Mouse (Mus musculus): ENCODE measurements at regions not wholly inside any gene's neighbourhood (a gene's known extent, or its start where the extent isn't known, plus 50 kb on each side); places are given as distances from the start of the nearest gene placed in this dataset.

DNA sequence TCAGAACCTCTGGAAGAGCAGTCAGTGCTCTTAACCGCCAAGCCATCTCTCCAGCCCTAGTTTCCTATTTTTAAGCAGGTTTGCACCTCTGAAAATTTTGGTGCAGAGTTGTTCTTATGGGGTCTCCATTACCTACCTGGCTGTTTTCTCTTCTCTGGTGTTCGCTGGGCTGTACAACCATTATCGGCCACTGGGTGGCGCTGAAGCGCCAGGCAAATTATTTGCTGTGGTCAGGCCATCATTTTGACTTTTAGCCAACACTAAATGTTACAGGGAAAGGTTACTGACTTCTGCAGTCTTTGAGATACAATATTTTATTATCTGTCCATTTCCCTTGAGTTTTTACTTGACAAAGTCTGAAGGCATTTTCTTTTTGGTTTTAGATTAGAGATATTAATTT lies 74.8 kb upstream of the Fam241a start:
- peak; percentile 51 to 89 for DNase-seq

DNA sequence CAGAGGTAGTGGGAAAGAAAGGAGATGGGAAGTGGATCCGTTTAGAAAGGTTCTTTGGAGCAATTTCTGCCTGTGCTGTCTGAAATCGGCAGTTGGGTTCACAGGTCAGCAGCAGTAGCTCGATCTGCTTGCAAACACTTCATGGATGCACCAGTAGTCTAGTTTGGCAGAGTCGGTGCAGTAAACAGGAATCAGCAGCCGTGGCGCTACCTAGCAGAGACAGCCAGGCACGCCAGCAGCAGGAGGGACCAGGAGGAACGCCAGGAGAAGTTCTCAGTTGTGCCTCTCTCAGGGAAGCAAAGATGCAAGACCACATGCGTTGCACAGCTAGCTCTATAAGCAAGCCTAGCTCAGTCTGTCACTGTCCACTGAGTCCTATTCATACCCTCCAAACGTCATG lies 71.0 kb upstream of the Fam241a start:
- no peak for DNase-seq

DNA sequence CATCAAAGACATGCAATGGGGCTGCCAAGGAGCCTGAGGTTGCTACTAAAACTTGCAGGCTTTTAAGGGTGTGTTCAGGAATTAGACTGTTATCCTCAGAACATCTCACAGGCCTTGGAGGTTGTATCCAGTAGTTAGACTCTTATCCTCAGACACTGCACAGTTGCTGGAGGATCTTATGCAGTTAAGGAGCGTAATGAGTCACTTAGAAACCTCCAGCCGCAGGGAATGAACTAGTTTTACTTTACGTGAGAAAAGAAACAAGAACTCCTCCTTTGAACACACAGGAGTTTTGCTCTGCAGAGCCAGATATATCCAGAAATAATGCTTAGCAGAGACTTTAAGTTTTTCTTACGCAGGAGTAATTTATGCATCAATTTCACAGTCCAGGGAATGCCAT lies 70.1 kb upstream of the Fam241a start:
- no peak for DNase-seq

GRCm38 (mm10) chr3:127958919-127959684 lies 63.0 kb upstream of the Fam241a start:
- no peak for DNase-seq

DNA sequence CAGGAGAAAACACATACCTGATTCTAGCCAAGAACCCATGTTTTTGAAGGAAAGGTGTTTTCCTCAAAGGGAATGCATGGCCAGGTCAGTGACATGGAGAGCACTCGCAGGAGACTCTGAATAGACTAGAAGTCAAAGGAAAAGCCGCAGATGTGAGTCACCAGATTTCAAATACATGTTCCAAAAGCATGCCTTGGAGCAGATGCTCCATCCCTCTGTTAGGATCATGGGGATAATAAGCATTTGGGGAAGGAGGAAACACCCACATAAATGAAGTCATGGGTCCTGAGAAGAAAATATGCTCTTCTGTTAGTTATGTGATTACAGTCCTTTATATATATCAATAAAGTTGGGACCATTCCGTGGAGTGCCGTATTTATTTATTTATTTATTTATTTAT lies 58.7 kb upstream of the Fam241a start:
- DNase-seq: no peak

DNA sequence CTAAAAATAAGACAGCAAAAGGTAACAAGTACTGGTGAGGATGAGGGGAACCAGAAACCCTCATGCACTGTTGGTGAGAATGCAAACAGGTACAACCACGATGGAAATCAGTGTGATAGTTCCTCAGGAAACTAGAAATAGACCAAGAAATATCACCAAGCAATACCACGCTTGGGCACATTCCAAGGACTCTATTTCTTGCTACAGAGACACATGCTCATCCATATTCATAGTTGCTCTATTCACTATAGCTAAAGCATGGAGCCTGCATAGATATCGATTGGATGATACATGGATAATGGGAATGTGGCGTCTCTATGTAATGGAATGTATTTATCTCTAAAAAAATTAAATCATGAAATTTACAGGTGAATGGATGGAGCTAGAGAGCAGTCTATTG lies 57.5 kb upstream of the Fam241a start:
- DNase-seq: no peak

DNA sequence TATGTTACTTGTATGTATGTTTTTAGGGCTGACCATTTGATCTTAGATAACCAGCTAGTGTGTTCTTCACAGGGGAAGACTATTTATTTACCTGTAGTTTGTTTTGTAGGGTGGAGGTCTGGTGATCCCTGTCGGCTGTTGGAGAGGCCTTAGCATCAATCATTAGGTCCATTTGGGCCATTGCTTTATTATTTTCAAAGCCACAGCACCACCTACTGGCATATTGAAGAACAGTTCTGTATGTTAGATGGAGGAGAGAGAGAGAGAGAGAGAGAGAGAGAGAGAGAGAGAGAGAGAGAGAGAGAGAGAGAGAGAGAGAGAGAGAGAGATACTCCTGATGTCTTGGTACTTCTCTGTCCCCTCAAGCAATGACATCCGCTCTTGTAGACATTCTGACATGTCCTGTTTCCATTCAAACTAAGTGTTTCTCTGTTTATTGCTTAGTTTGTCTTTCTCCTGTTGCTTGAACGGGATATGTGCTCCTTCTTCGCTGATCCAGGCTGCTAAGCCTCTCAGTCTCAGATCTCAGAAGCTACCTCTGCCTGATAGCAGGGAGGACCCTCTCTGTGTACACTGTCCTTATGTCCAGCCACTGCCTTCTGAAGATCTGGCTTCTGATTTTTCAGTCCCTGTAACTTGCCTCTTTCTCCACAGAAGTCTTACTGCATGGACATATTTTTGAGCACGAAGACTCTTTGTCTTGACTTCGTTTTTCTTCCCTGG lies 52.9 kb upstream of the Fam241a start:
- peak; percentile 59 to 66 for DNase-seq

DNA sequence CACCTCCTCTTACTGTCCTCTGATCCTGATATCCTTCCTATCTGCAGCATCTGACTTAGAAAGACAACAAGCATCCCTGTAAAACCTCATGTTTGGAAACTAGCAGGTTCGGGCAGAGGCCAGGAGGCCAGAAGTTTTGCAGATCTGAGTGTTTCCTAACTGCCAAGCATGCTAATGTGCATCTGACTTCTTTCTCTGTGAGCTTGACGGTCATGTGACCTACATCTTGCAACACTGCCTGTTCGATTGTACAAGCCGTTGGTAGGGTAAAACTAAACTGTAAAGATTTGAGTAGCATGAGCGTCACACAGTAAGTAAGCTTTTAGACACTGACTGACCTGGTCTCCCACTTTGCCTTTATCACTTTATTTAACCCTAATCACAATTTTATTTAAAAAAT lies 52.2 kb upstream of the Fam241a start:
- no peak for DNase-seq
